Mouse (Mus musculus) embryonic facial prominence, embryonic 13.5 days (tissue): ENCODE results near the gene Ikzf3. TPM values are rescaled to one million over a fixed set of nuclear protein-coding genes. Genes with fewer than 3 reads are reported as not detected.
A peak's percentile ranks its signal among the peaks of the same experiment; 100 is the strongest.

Source experiments
- ATAC-seq: fragments of 200-750 bp; cut with Nextera tagmentation; 2 replicates; pipeline ENCODE4 v1.8.0; 2017; ENCODE audit warnings: low read depth; ENCODE audit not compliant: insufficient number of reproducible peaks, insufficient read depth, low FRiP score, low TSS enrichment
- H3K27ac ChIP-seq: fragments of 300-500 bp; sonication (generic); 2 replicates; pipeline ENCODE4 v1.5.1; 2015; ENCODE audit warnings: moderate library complexity, mild to moderate bottlenecking, inconsistent platforms
- H3K27me3 ChIP-seq: fragments of 300-500 bp; sonication (generic); 2 replicates; pipeline ENCODE4 v1.6.1; 2015; ENCODE audit warnings: mild to moderate bottlenecking, inconsistent platforms
- H3K36me3 ChIP-seq: fragments of 300-500 bp; sonication (generic); 2 replicates; pipeline ENCODE4 v1.6.1; 2015; ENCODE audit warnings: mild to moderate bottlenecking, inconsistent platforms
- H3K4me1 ChIP-seq: fragments of 300-500 bp; sonication (generic); 2 replicates; pipeline ENCODE4 v1.6.1; 2015; ENCODE audit warnings: inconsistent platforms
- H3K4me2 ChIP-seq: fragments of 300-500 bp; sonication (generic); 2 replicates; pipeline ENCODE4 v1.6.1; 2015; ENCODE audit warnings: moderate library complexity, mild to moderate bottlenecking, inconsistent platforms
- H3K4me3 ChIP-seq: fragments of 300-500 bp; sonication (generic); 2 replicates; pipeline ENCODE4 v1.5.1; 2015; ENCODE audit warnings: mild to moderate bottlenecking, inconsistent platforms
- H3K9ac ChIP-seq: fragments of 300-500 bp; sonication (generic); 2 replicates; pipeline ENCODE4 v1.6.1; 2015; ENCODE audit warnings: mild to moderate bottlenecking, inconsistent platforms
- H3K9me3 ChIP-seq: fragments of 300-500 bp; sonication (generic); 2 replicates; pipeline ENCODE4 v1.6.1; 2016; ENCODE audit warnings: inconsistent platforms
- WGBS: fragments of 180-500 bp; shearing (Covaris S2); methylation state at CpG from one replicate; pipeline ENCODE4 v1.1.7; 2015; ENCODE audit warnings: mixed read lengths; 5-methylcytosine and 5-hydroxymethylcytosine counted together
- polyA plus RNA-seq: library from polyadenylated mRNA; unstranded; fragments of >200 nt; fragmentation: Nextera tagmentation; extraction: Ambion mirVana; gene quantifications from 2 replicates; pipeline ENCODE4 v1.2.1, GENCODE M21; 2015

The Ikzf3 gene
- polyA plus RNA-seq, 1 experiment from 2014 or later: 0.27 TPM

DNA sequence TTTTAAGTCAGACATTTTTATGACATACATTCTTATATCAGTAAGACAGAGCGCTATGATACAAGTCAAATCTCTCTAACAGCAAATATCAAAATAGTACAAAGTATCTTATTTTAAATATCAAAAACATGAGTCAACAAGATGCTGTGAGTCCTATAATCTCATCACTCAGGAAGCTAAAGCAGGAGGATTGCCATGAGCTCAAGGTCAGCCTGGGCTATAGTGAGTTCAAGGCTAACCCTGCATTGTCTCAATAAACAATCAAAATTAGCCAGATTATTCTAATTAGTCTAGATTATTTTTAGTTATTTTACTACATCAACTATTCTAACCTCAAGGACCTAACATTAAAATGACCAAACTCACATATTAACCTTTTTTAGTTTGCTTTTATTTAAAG lies 2.4 kb downstream of the Ikzf3 start:
- H3K4me2 ChIP-seq: no peak overlapping the region
- 80% methylated on average over 1 of the region's 1 CpGs for WGBS
- peaks cover 8% of the 10 kb centered on the region; the same call in 1 of the 2 replicates for H3K4me1 ChIP-seq
- no peaks in the 10 kb centered on the region for H3K36me3 ChIP-seq
- H3K27ac ChIP-seq: no peak overlapping the region
- H3K9me3 ChIP-seq: no peaks in the 10 kb centered on the region
- no peak overlapping the region for H3K4me3 ChIP-seq
- ATAC-seq: no peak
- H3K9ac ChIP-seq: no peak overlapping the region
- peaks cover 66% of the 10 kb centered on the region for H3K27me3 ChIP-seq

DNA sequence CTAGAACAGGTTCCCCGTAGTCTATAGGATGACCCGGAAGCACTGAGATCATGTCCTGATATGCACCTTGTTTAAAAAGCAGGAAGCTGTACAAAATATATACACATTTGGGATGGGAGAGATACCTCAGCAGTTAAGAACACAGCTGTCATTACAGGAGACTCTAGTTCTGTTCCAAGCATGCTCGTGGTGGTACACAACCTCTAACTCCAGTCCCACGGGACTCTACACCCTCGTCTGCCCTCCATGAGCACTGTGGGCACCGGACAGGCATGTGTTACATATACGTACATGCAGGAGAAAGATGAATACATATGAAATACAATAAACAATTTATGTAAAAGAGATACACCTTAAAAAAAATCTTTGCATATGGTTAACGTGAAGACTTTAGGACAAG lies 3.3 kb downstream of the Ikzf3 start:
- WGBS: 68% methylated on average over 8 of the region's 8 CpGs
- peaks cover 8% of the 10 kb centered on the region; the same call in 1 of the 2 replicates for H3K4me1 ChIP-seq
- peaks cover 58% of the 10 kb centered on the region for H3K27me3 ChIP-seq

DNA sequence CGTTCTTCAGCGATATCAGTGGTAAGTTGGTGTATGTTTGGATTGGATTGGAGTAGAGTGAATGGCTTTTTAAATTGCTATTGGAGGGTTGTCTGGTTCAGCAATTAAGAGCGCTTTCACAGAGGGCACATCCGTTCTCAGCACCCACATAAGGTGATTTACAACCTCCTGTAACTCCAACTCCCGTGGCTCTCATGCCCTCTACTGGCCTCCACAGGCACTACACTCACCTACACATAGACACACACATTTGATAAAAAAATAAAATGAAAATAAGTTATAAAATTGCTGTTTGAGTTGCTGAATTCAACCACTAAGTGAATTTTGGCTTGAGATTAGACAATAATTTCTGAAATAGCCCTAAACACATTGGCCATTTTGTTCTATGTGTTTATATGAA lies 5.5 kb downstream of the Ikzf3 start:
- H3K9me3 ChIP-seq: no peaks in the 10 kb centered on the region
- 83% methylated on average over 5 of the region's 5 CpGs for WGBS
- peaks cover 2% of the 10 kb centered on the region; the same call in 1 of the 2 replicates for H3K4me1 ChIP-seq
- no peak overlapping the region for H3K4me3 ChIP-seq
- H3K4me2 ChIP-seq: no peak overlapping the region
- peaks cover 36% of the 10 kb centered on the region for H3K27me3 ChIP-seq
- H3K9ac ChIP-seq: no peak overlapping the region
- no peaks in the 10 kb centered on the region for H3K36me3 ChIP-seq
- no peak overlapping the region for H3K27ac ChIP-seq
- ATAC-seq: no peak

More for the DNA sequence above, 3.3 kb downstream of the Ikzf3 start:
- ATAC-seq: no peak
- H3K27ac ChIP-seq: no peak overlapping the region
- no peaks in the 10 kb centered on the region for H3K36me3 ChIP-seq
- no peaks in the 10 kb centered on the region for H3K9me3 ChIP-seq
- H3K9ac ChIP-seq: no peak overlapping the region
- no peak overlapping the region for H3K4me3 ChIP-seq
- no peak overlapping the region for H3K4me2 ChIP-seq

GRCm38 (mm10) chr11:98537480-98538034 lies 8.3 kb downstream of the Ikzf3 start:
- Histone ChIP-seq H3K27me3 (peaks cover 18% of the 10 kb centered on the region), H3K9ac (no peak overlapping the region), H3K36me3 (no peaks in the 10 kb centered on the region), H3K9me3 (no peaks in the 10 kb centered on the region), H3K4me3 (no peak overlapping the region), H3K27ac (no peak overlapping the region), H3K4me1 (no peaks in the 10 kb centered on the region), H3K4me2 (no peak overlapping the region)
- ATAC-seq: no peak

GRCm38 (mm10) chr11:98526824-98527461 lies 18.9 kb downstream of the Ikzf3 start:
- no peaks in the 10 kb centered on the region for H3K9me3 ChIP-seq
- H3K27ac ChIP-seq: no peak overlapping the region
- H3K27me3 ChIP-seq: no peaks in the 10 kb centered on the region
- H3K4me2 ChIP-seq: no peak overlapping the region
- no peak overlapping the region for H3K9ac ChIP-seq
- no peak overlapping the region for H3K4me3 ChIP-seq
- H3K4me1 ChIP-seq: no peaks in the 10 kb centered on the region
- 73% methylated on average over 10 of the region's 10 CpGs for WGBS
- ATAC-seq: no peak
- H3K36me3 ChIP-seq: no peaks in the 10 kb centered on the region

GRCm38 (mm10) chr11:98525140-98525539 lies 20.7 kb downstream of the Ikzf3 start:
- no peak for ATAC-seq
- H3K4me1 ChIP-seq: peaks cover 6% of the 10 kb centered on the region; the same call in 1 of the 2 replicates
- no peaks in the 10 kb centered on the region for H3K27me3 ChIP-seq
- H3K4me3 ChIP-seq: no peak overlapping the region
- no peak overlapping the region for H3K27ac ChIP-seq
- H3K9me3 ChIP-seq: no peaks in the 10 kb centered on the region
- H3K36me3 ChIP-seq: no peaks in the 10 kb centered on the region
- no peak overlapping the region for H3K9ac ChIP-seq
- WGBS: 51% methylated on average over 4 of the region's 4 CpGs
- H3K4me2 ChIP-seq: no peak overlapping the region

- no peak overlapping the region for H3K9ac ChIP-seq
- 17% methylated on average over 10 of the region's 10 CpGs for WGBS
- no peaks in the 10 kb centered on the region for H3K36me3 ChIP-seq
- peaks cover 6% of the 10 kb centered on the region; the same call in 1 of the 2 replicates for H3K4me1 ChIP-seq
- ATAC-seq: 0 out of 2 replicates have a peak, but pooled peaks have one; percentile 43
- H3K27ac ChIP-seq: no peak overlapping the region
- H3K9me3 ChIP-seq: no peaks in the 10 kb centered on the region
- no peak overlapping the region for H3K4me3 ChIP-seq
- H3K4me2 ChIP-seq: no peak overlapping the region
- H3K27me3 ChIP-seq: 0 out of 2 replicates have a peak, but pooled peaks cover 3% of the 10 kb centered on the region
Observed at GRCm38 (mm10) chr11:98520468-98520867, 25.4 kb downstream of the Ikzf3 start.

DNA sequence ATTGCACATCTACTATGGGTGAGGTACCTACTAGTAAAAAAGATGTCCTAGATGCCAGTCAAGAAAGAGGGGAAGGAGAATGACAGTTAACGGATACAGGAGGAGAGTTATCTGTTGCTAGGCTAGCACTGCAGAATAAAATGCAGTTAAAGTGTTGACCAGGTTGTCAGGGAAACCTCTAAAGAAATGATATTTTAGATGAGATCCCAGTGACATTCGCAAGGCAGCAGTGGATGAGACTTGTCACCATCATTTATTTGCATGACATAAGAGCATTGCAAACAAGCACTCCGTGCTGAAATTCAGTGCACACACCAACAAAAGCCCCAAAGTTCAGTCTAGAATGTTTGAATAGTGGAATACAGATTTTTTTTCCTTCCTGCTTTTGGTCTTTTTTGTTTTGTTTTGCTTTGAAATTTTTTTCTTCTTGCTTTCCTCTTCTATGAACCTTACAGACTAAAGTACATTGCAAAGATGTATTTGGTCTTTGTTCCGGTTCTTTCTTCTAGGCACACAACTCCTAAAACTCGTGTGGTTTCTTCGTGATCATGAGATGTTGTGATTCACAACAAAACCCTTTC lies 32.4 kb downstream of the Ikzf3 start:
- Histone ChIP-seq H3K27me3 (0 out of 2 replicates have a peak, but pooled peaks cover 3% of the 10 kb centered on the region), H3K4me1 (no peaks in the 10 kb centered on the region), H3K9me3 (no peaks in the 10 kb centered on the region), H3K9ac (no peak overlapping the region), H3K36me3 (no peaks in the 10 kb centered on the region), H3K4me3 (no peak overlapping the region), H3K27ac (no peak overlapping the region), H3K4me2 (no peak overlapping the region)
- ATAC-seq: no peak
- 78% methylated on average over 6 of the region's 6 CpGs for WGBS

DNA sequence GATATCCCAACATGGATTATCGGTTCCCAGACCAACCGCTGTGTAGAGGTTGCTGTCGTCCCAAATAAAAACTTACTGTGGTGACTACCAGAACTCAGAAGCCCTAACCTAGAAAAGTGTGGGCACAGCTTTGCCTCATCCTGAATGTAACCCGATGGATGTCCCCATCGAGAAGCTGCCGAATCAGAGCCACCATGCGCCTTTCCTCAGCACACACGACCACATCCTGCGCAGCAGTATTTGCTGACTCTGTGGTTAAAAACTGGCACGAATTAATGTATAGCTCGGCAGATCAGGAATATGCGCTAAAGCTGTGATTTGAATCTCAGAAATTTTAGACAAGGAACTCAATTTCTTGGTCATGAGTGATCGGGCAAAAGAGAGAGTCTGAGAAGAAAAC lies 33.0 kb downstream of the Ikzf3 start:
- WGBS: 90% methylated on average over 13 of the region's 13 CpGs
- ATAC-seq: no peak
- no peak overlapping the region for H3K4me3 ChIP-seq
- H3K4me2 ChIP-seq: no peak overlapping the region
- no peaks in the 10 kb centered on the region for H3K9me3 ChIP-seq
- no peaks in the 10 kb centered on the region for H3K36me3 ChIP-seq
- H3K27me3 ChIP-seq: 0 out of 2 replicates have a peak, but pooled peaks cover 3% of the 10 kb centered on the region
- H3K4me1 ChIP-seq: no peaks in the 10 kb centered on the region
- no peak overlapping the region for H3K9ac ChIP-seq
- H3K27ac ChIP-seq: no peak overlapping the region

- Histone ChIP-seq H3K9ac (no peak overlapping the region), H3K4me1 (no peaks in the 10 kb centered on the region), H3K27me3 (no peaks in the 10 kb centered on the region), H3K9me3 (no peaks in the 10 kb centered on the region), H3K27ac (no peak overlapping the region), H3K4me3 (no peak overlapping the region), H3K4me2 (no peak overlapping the region), H3K36me3 (no peaks in the 10 kb centered on the region)
- WGBS: 76% methylated on average over 8 of the region's 8 CpGs
- no peak for ATAC-seq
Observed at GRCm38 (mm10) chr11:98510125-98510524, 35.7 kb downstream of the Ikzf3 start.

DNA sequence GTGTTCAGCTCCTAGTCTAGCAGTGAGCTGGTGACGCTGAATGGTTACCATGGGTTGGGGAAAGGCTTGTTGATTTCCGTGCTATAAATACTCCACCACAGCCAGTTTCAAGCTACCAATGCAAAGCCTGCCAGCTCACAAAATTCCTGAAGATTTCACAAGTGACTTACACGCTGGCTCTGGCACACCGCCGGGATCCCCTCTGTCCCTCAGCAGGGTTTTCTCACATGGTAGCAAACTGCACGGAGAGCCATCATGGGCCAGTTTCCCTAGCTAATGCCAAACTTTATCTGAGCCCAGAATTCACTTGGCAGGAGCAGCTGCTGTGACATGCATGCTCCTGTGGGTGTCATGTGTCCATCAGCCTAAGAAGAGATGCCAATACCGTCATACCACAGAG lies 36.4 kb downstream of the Ikzf3 start:
- Histone ChIP-seq H3K27me3 (no peaks in the 10 kb centered on the region), H3K4me1 (no peaks in the 10 kb centered on the region), H3K9ac (no peak overlapping the region), H3K36me3 (no peaks in the 10 kb centered on the region), H3K9me3 (no peaks in the 10 kb centered on the region), H3K4me3 (no peak overlapping the region), H3K4me2 (no peak overlapping the region), H3K27ac (no peak overlapping the region)
- WGBS: 77% methylated on average over 7 of the region's 7 CpGs
- ATAC-seq: no peak

DNA sequence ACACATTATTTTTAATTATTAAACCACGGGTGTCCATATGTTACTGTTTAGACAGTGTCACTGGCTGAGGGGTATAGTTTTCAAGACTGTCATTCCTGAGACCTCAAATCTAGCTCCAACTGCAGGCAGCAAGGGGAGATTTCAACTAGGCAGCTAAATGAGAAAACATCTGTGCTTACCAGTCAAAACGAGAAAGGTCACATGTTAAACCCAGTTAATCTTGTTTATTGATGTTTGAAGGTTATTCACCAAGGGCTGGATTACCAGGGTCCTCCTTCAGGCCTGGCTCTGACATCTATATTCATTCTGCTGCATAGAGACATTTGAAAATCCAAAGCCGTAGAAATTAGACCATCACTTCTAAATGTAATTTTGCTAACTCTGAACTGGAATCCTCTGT lies 40.9 kb downstream of the Ikzf3 start:
- Histone ChIP-seq H3K27me3 (0 out of 2 replicates have a peak, but pooled peaks cover 5% of the 10 kb centered on the region), H3K36me3 (no peaks in the 10 kb centered on the region), H3K9ac (no peak overlapping the region), H3K27ac (no peak overlapping the region), H3K9me3 (no peaks in the 10 kb centered on the region), H3K4me1 (no peaks in the 10 kb centered on the region), H3K4me2 (no peak overlapping the region), H3K4me3 (no peak overlapping the region)
- ATAC-seq: no peak
- WGBS: 46% methylated on average over 3 of the region's 3 CpGs
